32 mouse cellular contexts compared by ENCODE assay signal in the genomic region with DNA sequence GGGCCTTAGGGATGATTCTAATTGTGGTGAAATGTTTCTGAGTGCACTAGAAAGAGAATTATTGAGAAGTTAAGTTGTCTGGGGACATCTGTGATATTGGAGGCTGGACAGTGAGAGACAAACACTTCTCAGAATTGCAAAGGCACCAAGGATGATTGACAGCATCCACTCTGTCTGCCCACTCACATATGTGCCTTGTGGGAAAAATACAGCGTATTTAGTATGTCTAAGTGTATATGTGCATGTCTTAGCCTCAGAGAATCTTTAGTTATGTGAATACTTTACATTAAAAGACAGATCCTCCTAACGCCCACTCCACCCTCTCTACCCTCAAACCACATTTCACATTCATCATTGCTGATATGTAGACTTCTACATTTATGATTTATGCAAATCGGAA.
"Had no signal": no experiment of that assay in that cellular context is flagged by ENCODE, and none has a peak within 500 bp of the region (broad histone marks: within the 10 kb centered on the region; RNA-seq: fewer than 3 reads in every experiment).

No protein-coding gene starts in this region.

- DNase-seq: heart, postnatal 10 days; heart, postnatal 14 days; heart, postnatal 36 days; heart, postnatal 4 days; kidney, adult 11 months; kidney, adult 18-20 months; kidney, adult 2 months; kidney, adult 8-10 months; kidney, adult 9 months; kidney, postnatal 10 days; kidney, postnatal 14 days; kidney, postnatal 25 days; kidney, postnatal 36 days; kidney, postnatal 4 days had no signal

- H3K9me3 ChIP-seq: heart, embryonic 10.5 days; heart, embryonic 13.5 days; heart, embryonic 15.5 days; hindbrain, embryonic 10.5 days; hindbrain, embryonic 12.5 days; hindbrain, embryonic 13.5 days; hindbrain, embryonic 15.5 days; intestine, embryonic 15.5 days; kidney, embryonic 15.5 days had no signal

- H3K27ac ChIP-seq: heart, embryonic 10.5 days; heart, embryonic 13.5 days; heart, embryonic 15.5 days; hindbrain, embryonic 10.5 days; hindbrain, embryonic 12.5 days; hindbrain, embryonic 13.5 days; hindbrain, embryonic 14.5 days; hindbrain, embryonic 15.5 days; hindbrain, postnatal 0 days; intestine, embryonic 15.5 days; kidney, embryonic 15.5 days; kidney, postnatal 0 days; left cerebral cortex, adult 2 months had no signal

- ATAC-seq: hindbrain, embryonic 16.5 days; hindbrain, postnatal 0 days; inflammation-experienced regulatory T-cells, adult 6 months; intestine, embryonic 15.5 days; intestine, embryonic 16.5 days; intestine, postnatal 0 days had no signal

- H3K4me2 ChIP-seq: heart, embryonic 11.5 days; heart, embryonic 13.5 days; heart, embryonic 15.5 days; hindbrain, embryonic 12.5 days; hindbrain, embryonic 13.5 days; hindbrain, embryonic 14.5 days; hindbrain, embryonic 15.5 days; intestine, embryonic 15.5 days; kidney, embryonic 15.5 days had no signal

- H3K9ac ChIP-seq: heart, embryonic 13.5 days; heart, embryonic 15.5 days; hindbrain, embryonic 12.5 days; hindbrain, embryonic 13.5 days; hindbrain, embryonic 14.5 days; hindbrain, embryonic 15.5 days; intestine, embryonic 15.5 days; kidney, embryonic 15.5 days had no signal

- H3K4me1 ChIP-seq: heart, embryonic 10.5 days; heart, embryonic 13.5 days; heart, embryonic 15.5 days; hindbrain, embryonic 10.5 days; hindbrain, embryonic 12.5 days; hindbrain, embryonic 13.5 days; hindbrain, embryonic 15.5 days; intestine, embryonic 15.5 days; kidney, embryonic 15.5 days had no signal

- H3K4me3 ChIP-seq: heart, embryonic 10.5 days; heart, embryonic 13.5 days; heart, embryonic 15.5 days; hindbrain, embryonic 10.5 days; hindbrain, embryonic 12.5 days; hindbrain, embryonic 13.5 days; hindbrain, embryonic 15.5 days; intestine, embryonic 15.5 days; kidney, embryonic 15.5 days; left cerebral cortex, adult 2 months had no signal

- H3K27me3 ChIP-seq: heart, embryonic 13.5 days; heart, embryonic 15.5 days; hindbrain, embryonic 12.5 days; hindbrain, embryonic 13.5 days; hindbrain, embryonic 15.5 days; intestine, embryonic 15.5 days; kidney, embryonic 15.5 days had no signal

- H3K36me3 ChIP-seq: heart, embryonic 10.5 days; heart, embryonic 13.5 days; heart, embryonic 15.5 days; hindbrain, embryonic 10.5 days; hindbrain, embryonic 12.5 days; hindbrain, embryonic 13.5 days; hindbrain, embryonic 15.5 days; intestine, embryonic 15.5 days; kidney, embryonic 15.5 days had no signal
